Mouse (Mus musculus) brain, embryonic 14.5 days (tissue): ENCODE data around the gene Prps1. TPM values are rescaled to one million over a fixed set of nuclear protein-coding genes. Genes with fewer than 3 reads are reported as not detected.
"Not testable (repeated sequence)": the region's sequence is repeated elsewhere in the genome, so short reads cannot be mapped to it uniquely, and the experiment has no call there.

ENCODE experiments used
- DNase-seq: peaks from one replicate; pipeline ENCODE4 v3.0.0-alpha.2; 2011; ENCODE audit warnings: low read depth
- CTCF ChIP-seq: fragments of 200-500 bp; IDR thresholded peaks from 2 replicates; pipeline ENCODE4 v1.5.1; 2012; ENCODE audit warnings: inconsistent platforms, mild to moderate bottlenecking, moderate library complexity, borderline replicate concordance; ENCODE audit not compliant: insufficient read depth, insufficient read length; ENCODE audit errors: extremely low read depth
- POLR2A ChIP-seq: fragments of 200-500 bp; IDR thresholded peaks from 2 replicates; pipeline ENCODE4 v1.6.1; 2012; ENCODE audit warnings: mild to moderate bottlenecking, inconsistent platforms, borderline replicate concordance; ENCODE audit not compliant: poor library complexity, insufficient read depth, insufficient read length, severe bottlenecking; ENCODE audit errors: extremely low read depth
- polyA plus RNA-seq: library from polyadenylated mRNA; depleted of rRNA; stranded (reverse); fragments of >200 nt; gene quantifications from 2 replicates; pipeline ENCODE4 v1.2.3, GENCODE M21; 2012

Gene Prps1
- polyA plus RNA-seq, 1 experiment: 41.8 TPM

- peak; percentile 55 for DNase-seq
- TF ChIP-seq POLR2A (no peak), CTCF (peak; percentile 32; the same call in 1 of the 2 replicates)
These were observed 47.5 kb downstream of the Prps1 start for GRCm38 (mm10) chrX:140503905-140504304.

GRCm38 (mm10) chrX:140505497-140506238 is 49.3 kb downstream of the Prps1 start:
- TF ChIP-seq CTCF (no peak), POLR2A (no peak)
- DNase-seq: peak; percentile 11

- no peak for TF ChIP-seq CTCF
- TF ChIP-seq POLR2A: no peak
- no peak for DNase-seq
These were observed 50.2 kb downstream of the Prps1 start for GRCm38 (mm10) chrX:140506436-140507180.

GRCm38 (mm10) chrX:140507377-140507776 is 51.0 kb downstream of the Prps1 start:
- TF ChIP-seq POLR2A (no peak), CTCF (no peak)
- DNase-seq: no peak

- DNase-seq: not testable (repeated sequence)
These were observed 52.4 kb downstream of the Prps1 start for GRCm38 (mm10) chrX:140508791-140509190.

- no peak for TF ChIP-seq POLR2A
- no peak for TF ChIP-seq CTCF
- DNase-seq: no peak
These were observed 53.4 kb downstream of the Prps1 start for GRCm38 (mm10) chrX:140509817-140510216.

- no peak for TF ChIP-seq POLR2A
- no peak for TF ChIP-seq CTCF
These were observed 54.5 kb downstream of the Prps1 start for GRCm38 (mm10) chrX:140510696-140511429.

GRCm38 (mm10) chrX:140511687-140512651 is 55.6 kb downstream of the Prps1 start:
- no peak for TF ChIP-seq POLR2A
- TF ChIP-seq CTCF: no peak
- peak; percentile 29 for DNase-seq

More at GRCm38 (mm10) chrX:140510696-140511429, 54.5 kb downstream of the Prps1 start:
- peak; percentile 18 for DNase-seq

- DNase-seq: no peak
- TF ChIP-seq POLR2A (no peak), CTCF (no peak)
These were observed 57.0 kb downstream of the Prps1 start for GRCm38 (mm10) chrX:140513379-140513778.

- TF ChIP-seq CTCF (no peak), POLR2A (no peak)
- DNase-seq: no peak
These were observed 61.9 kb downstream of the Prps1 start for GRCm38 (mm10) chrX:140518351-140518750.
